In the genomic region with DNA sequence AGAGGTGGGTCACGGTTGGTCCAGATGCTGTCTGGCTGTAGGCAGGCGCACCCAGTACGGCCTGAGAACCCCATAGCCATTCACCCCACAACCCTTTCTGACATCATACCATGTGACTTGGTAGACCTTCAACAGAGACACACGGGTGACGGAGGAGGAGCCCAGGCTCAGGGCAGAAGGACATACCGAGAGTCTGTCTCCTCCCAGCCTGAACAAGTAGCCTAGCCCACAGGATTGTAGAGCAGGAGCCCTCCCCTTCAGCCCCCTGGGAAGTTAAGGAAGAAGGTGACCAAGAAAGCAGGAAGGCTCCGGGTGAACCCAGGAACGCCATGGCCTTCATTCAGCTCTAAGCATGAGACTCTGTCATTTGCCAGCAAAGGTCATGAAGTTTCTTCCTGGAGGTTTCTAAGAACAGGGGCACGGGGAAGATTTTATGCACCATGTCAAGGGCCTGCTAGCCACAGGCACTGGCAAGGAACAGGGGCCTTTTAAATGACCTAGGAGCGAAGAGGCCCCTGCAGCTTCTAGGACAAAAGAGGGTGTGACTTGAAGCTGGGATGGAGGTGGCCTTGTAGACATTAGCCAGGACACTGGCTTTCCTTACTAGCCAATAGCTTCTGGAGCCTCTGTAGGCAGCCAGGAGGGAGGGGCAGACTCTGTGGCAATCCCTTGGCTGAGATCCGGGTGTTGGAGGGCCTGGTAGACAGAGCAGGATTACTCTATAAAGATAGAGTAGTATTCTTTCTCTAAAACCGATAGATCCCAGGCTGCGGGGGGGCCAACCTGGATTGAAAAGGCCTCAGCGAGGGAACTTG, we compare ENCODE assay signal across 9 mouse cellular contexts. TPM values are rescaled to one million over a fixed set of nuclear protein-coding genes. Genes with fewer than 3 reads are reported as not detected.
DNase-seq lines count a peak whose midpoint lies in the region; ATAC-seq and TF ChIP-seq lines count a peak whose summit lies in the region.
"Had no signal": no experiment of that assay in that cellular context is flagged by ENCODE, and none has a peak within 500 bp of the region (broad histone marks: within the 10 kb centered on the region; RNA-seq: fewer than 3 reads in every experiment).

No protein-coding gene starts in this region.

- H3K79me2 ChIP-seq in C2C12 (ENCODE audit: control insufficient read depth, insufficient read depth) = no peaks in the 10 kb centered on the region

- 58% methylated on average over 14 of the region's 14 CpGs for WGBS in heart, postnatal 0 days
- WGBS in limb, embryonic 12.5 days = 58% methylated on average over 14 of the region's 14 CpGs

- no peak overlapping the region for H3ac ChIP-seq in C2C12 (ENCODE audit: control insufficient read depth, insufficient read length, low read depth)

- peaks cover 20% of the 10 kb centered on the region for H3K4me1 ChIP-seq in heart, postnatal 0 days (ENCODE audit: control insufficient read depth, insufficient read depth)
- peaks cover 33% of the 10 kb centered on the region for H3K4me1 ChIP-seq in limb, embryonic 12.5 days (replicated peaks)

- TF ChIP-seq EP300 in heart, postnatal 0 days (IDR thresholded peaks at IDR 0.05; ENCODE audit: low read depth) = no peak

- H3K27ac ChIP-seq in heart, postnatal 0 days (ENCODE audit: low read depth) = peak overlapping the region; percentile 71
- peak overlapping the region; percentile 92 for H3K27ac ChIP-seq in limb, embryonic 12.5 days

- no peaks in the 10 kb centered on the region for H3K9me3 ChIP-seq in heart, postnatal 0 days (replicated peaks; ENCODE audit: control insufficient read depth, low read length)
- no peaks in the 10 kb centered on the region for H3K9me3 ChIP-seq in limb, embryonic 12.5 days

- H3K36me3 ChIP-seq in C2C12 (ENCODE audit: control insufficient read depth, insufficient read depth) = no peaks in the 10 kb centered on the region
- H3K36me3 ChIP-seq in heart, postnatal 0 days (replicated peaks; ENCODE audit: control insufficient read depth, insufficient read depth, low read length) = no peaks in the 10 kb centered on the region
- no peaks in the 10 kb centered on the region for H3K36me3 ChIP-seq in limb, embryonic 12.5 days

- no peak overlapping the region for H3K9ac ChIP-seq in heart, postnatal 0 days (replicated peaks; ENCODE audit: low read depth, low read length)
- no peak overlapping the region for H3K9ac ChIP-seq in limb, embryonic 12.5 days (replicated peaks)

- no peak for ATAC-seq in CD4-positive, CD25-positive, alpha-beta regulatory T cell, adult 4 months
- 0 out of 2 replicates have a peak, but pooled peaks have one; percentile 6 for ATAC-seq in heart, postnatal 0 days (ENCODE audit: insufficient read depth, low read depth)
- no peak for ATAC-seq in limb, embryonic 12.5 days (ENCODE audit: insufficient number of reproducible peaks, insufficient read depth, low FRiP score, low TSS enrichment, low read depth)

- TF ChIP-seq CTCF in C2C12 (IDR thresholded peaks at IDR 0.05; ENCODE audit: control insufficient read depth, insufficient read depth, insufficient read length) = no peak
- no peak for TF ChIP-seq CTCF in heart, postnatal 0 days (IDR thresholded peaks at IDR 0.05; ENCODE audit: low read depth)

- H3K27me3 ChIP-seq in C2C12 (ENCODE audit: control insufficient read depth, insufficient read depth, insufficient read length) = no peaks in the 10 kb centered on the region
- no peaks in the 10 kb centered on the region for H3K27me3 ChIP-seq in heart, postnatal 0 days (ENCODE audit: control insufficient read depth, insufficient read depth, low read length)
- peaks cover 8% of the 10 kb centered on the region for H3K27me3 ChIP-seq in limb, embryonic 12.5 days

- no peak overlapping the region for H3K4me3 ChIP-seq in C2C12 (ENCODE audit: insufficient read depth, poor library complexity, severe bottlenecking)
- H3K4me3 ChIP-seq in heart, postnatal 0 days (ENCODE audit: low read depth, low read length) = no peak overlapping the region
- H3K4me3 ChIP-seq in limb, embryonic 12.5 days (replicated peaks) = no peak overlapping the region
- H3K4me3 ChIP-seq: erythroblast, embryonic 14.5 days had no signal

- peak; percentile 14 for DNase-seq in CD4-positive, CD25-positive, alpha-beta regulatory T cell, adult 2 months (ENCODE audit: low read depth, low spot score)
- DNase-seq in cerebellum, postnatal 36 days = peak; percentile 48 to 51
- DNase-seq in heart, postnatal 0 days (ENCODE audit: low spot score) = peak; percentile 17
- peak; percentile 9 for DNase-seq in ovary, postnatal 10 days (ENCODE audit: low spot score)
- DNase-seq in thymus, adult 18-20 months = no peak

- H3K79me3 ChIP-seq in C2C12 (ENCODE audit: low read depth) = no peaks in the 10 kb centered on the region

- H3K4me2 ChIP-seq in heart, postnatal 0 days (ENCODE audit: low read depth, low read length) = peak overlapping the region; percentile 6; the same call in 1 of the 2 replicates
- no peak overlapping the region for H3K4me2 ChIP-seq in limb, embryonic 12.5 days

TF ChIP-seq in C2C12, 6 proteins besides CTCF, POLR2A, EP300 and RAD21:
- TF ChIP-seq CEBPB (IDR thresholded peaks at IDR 0.05; ENCODE audit: low read depth) = peak; percentile 58
- no peak for TF ChIP-seq MYOD1 (IDR thresholded peaks at IDR 0.05; ENCODE audit: control insufficient read depth, insufficient read length, low read depth)
TF ChIP-seq in C2C12: peak in this region for 1.

RNA-seq across cellular contexts. Expression of gene Tob1, which starts 52.0 kb away (rescaled TPM):
- polyA plus RNA-seq in CD4-positive, CD25-positive, alpha-beta regulatory T cell, adult 4 months (2017; shearing (Covaris generic)) = 1 to 10 TPM; 4.7 to 8.9 TPM
- 10.7 TPM for polyA plus RNA-seq in C2C12 (2012; fragmentation: generic; extraction: Trizol)
- total RNA-seq in heart, postnatal 0 days (2014; rRNA removed; ENCODE audit: low replicate concordance) = 20.3 and 42.6 TPM in 2 replicates
- 69.3 and 72.5 TPM in 2 replicates for polyA plus RNA-seq in heart, postnatal 0 days (2015; fragmentation: Nextera tagmentation; extraction: Ambion mirVana)
- polyA plus RNA-seq in limb, embryonic 12.5 days (2016; fragmentation: Nextera tagmentation; extraction: Ambion mirVana) = 36.8 and 37.1 TPM in 2 replicates

Comparison
In these comparisons a context has a peak if more than half of its experiments do, and no peak if none do; other contexts are left out.
1. DNase-seq: peak in CD4-positive, CD25-positive, alpha-beta regulatory T cell, adult 2 months (single experiment), cerebellum, postnatal 36 days (2 of 2), heart, postnatal 0 days (single experiment) and ovary, postnatal 10 days (single experiment); none in thymus, adult 18-20 months (0 of 2).